Mouse (Mus musculus): ENCODE data around the gene Ralb.
A peak's percentile ranks its signal among the peaks of the same experiment; 100 is the strongest.

The Ralb gene

DNA sequence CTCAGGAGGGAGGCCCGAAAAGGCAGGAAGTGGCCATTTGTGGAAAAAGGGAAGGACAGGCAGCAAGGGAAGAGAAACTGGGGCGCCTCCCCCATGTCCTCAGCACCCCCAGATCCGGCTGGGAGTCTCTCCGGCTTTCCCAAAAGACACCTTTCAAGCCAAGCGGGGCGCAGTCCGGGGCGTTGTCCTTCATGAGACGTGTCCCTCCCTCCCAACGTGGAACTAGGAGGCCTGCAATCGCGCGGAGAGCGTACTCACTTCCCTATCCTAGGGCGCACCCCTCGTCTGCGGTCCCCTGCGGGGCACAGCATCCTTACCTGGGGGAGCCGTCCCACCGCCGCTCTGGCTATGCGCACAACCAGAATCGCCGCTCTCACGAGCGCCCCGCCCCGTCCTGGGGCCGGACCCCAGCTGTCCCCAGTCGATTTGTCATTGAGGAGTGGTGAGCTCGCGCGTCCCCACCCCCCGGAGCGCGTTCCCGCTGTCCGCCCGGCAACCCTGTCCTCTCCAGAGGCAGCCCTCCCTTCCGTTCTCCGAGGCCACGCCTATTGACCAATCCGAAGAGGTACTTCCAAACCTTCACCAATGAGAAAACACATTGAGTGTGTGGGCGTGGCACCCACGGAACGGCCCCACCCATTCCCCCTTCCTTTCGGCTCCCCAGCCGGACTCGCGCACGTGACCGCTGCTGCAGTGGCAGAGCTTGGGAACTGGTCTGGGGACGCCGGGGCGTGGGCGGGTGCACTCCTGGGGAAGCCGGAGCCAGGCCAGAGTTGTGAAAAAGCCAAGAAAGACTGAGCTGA lies at the start of gene Ralb:
Ralb (minus strand) TSS at position 535 of the 803 bp plus-strand sequence.
- peak; percentile 94 to 95 for DNase-seq

GRCm38 (mm10) chr1:119551651-119552050 lies 47.1 kb upstream of the Ralb start:
- DNase-seq: no peak

DNA sequence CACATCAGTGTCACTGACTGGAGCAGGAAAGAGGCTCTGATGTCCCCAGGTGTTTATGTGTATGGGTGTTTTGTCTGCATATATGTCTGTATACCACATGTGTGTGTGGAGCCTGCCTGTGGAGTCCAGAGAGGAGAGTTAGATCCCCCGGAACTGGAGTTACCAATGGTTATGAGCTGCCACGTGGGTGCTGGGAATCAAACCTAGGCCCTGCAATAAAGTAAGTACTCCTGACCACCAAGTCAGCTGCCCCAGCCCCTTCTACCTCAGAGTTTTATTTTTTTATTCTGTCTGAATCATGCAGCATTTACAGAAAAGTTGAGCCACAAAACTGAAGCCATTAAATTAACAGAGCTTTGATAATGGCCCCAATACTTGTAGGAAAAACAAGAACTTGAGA lies 45.5 kb upstream of the Ralb start:
- DNase-seq: no peak

- DNase-seq: no peak
Measured at GRCm38 (mm10) chr1:119549327-119549689, 44.7 kb upstream of the Ralb start.

DNA sequence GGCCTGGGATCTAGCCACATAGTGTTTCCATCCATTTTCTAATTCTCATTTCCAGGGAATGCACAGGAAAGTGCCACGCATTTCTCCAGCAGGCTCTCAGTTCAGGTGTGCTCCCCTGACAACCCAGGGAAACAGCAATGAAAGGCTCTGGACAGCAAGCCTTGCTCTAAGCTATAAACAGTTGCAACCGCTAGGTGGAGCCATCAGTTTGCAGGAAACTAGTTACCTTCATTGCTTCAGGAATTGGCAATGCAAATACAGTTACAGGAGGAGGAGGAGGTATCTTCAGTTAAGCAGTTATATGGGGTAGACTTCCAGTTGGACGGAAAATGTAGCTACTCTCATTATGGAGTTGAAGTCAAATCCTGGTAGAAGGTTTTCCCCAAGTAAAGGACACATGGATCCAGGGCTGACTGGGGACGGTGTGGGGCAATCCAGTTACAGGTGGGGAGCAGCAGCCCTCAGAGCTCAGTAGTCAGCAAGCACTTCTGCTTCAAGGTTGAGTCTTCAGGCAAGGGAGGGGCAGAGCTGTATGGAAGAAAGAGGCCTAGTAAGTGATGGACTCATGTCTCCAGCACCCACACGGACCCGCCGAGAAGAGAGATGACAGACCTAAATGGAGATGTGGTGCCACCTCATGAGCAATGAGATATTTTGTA lies 44.2 kb upstream of the Ralb start:
- DNase-seq: peak; percentile 90 to 95

GRCm38 (mm10) chr1:119546490-119546889 lies 41.9 kb upstream of the Ralb start:
- DNase-seq: no peak

GRCm38 (mm10) chr1:119545671-119546070 lies 41.1 kb upstream of the Ralb start:
- no peak for DNase-seq

DNA sequence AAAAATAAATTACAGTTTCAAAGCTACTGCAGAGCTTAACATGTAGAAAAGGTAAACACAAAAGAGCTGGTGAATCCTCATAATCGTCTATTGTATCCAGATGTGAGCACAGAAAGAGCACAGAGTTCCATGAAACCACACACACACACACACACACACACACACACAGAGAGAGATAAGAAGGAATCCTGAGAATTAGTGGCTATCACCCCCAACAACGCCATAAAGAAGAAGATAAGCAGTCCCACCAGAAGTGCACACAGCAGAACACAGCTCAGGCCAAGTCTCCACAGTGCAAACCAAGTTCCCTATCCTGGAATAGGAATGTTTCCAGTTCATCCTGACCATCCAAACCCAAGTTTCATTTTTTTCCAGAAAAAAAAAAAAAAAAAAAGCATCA lies 40.6 kb upstream of the Ralb start:
- DNase-seq: no peak

- DNase-seq: no peak
Measured at GRCm38 (mm10) chr1:119544611-119545155, 40.1 kb upstream of the Ralb start.

GRCm38 (mm10) chr1:119543316-119543715 lies 38.7 kb upstream of the Ralb start:
- DNase-seq: no peak

DNA sequence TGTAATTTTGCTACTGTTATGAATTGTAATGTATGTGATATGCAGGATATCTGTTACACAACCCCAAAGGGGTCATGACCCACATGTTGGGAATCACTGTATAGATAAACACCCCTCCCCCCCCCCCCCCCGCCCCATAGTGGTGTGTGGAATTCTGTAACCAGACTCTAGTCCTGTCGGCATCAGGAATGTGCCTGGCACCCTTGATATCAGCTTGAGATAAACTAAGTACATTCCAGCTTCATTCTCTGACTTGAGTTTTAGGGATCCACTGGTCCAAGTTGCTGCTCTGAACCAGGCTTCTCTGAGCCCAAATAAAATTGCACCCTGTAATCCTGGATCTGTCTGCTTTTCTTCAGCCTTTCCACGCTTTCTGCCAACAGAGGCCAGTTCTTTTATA lies 37.0 kb upstream of the Ralb start:
- DNase-seq: no peak

GRCm38 (mm10) chr1:119540836-119541557 lies 36.4 kb upstream of the Ralb start:
- DNase-seq: no peak

GRCm38 (mm10) chr1:119539252-119539651 lies 34.7 kb upstream of the Ralb start:
- DNase-seq: no peak

- DNase-seq: no peak
Measured at GRCm38 (mm10) chr1:119537651-119538050, 33.1 kb upstream of the Ralb start.

- no peak for DNase-seq
Measured at GRCm38 (mm10) chr1:119536122-119536521, 31.5 kb upstream of the Ralb start.

DNA sequence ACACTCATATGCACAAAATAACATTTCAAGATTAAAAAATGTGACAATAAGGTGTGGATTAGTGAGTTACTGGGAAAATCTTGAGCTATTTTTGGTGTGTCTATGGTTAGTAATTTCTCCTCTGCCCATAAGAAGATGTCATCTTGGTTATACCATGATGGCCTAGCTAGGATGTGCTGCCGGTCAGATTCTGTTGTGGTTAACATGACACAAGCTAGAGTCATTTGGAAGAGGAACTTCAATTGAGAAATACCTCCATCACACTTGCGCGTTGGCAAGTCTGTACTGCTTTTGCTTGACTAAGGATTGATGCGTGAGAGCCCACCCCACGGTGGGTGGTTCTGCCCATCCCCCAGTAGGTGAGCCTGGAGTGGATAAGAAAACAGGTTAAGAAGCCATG lies 29.7 kb upstream of the Ralb start:
- no peak for DNase-seq

GRCm38 (mm10) chr1:119533093-119533805 lies 28.7 kb upstream of the Ralb start:
- peak; percentile 30 to 37 for DNase-seq

GRCm38 (mm10) chr1:119532165-119532564 lies 27.6 kb upstream of the Ralb start:
- no peak for DNase-seq

DNA sequence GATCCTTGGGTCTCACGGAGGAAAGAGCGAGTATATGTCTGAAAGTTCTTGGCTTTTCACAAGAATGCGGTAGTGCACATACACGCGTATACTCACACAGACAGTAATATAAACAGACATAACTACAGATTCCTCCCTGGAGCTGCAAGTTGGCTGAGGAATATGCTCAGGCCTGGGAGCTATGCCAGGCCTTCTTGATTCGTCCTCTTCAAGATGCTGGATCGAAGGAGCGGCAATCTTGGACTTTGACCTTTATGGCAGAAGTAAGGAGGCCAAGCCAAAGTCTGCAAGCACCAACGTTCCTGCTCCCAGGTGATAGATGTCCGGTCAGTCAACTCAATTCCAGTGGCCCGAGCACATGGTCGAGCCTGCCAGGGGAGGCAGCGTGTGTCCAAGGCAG lies 26.3 kb upstream of the Ralb start:
- no peak for DNase-seq

DNA sequence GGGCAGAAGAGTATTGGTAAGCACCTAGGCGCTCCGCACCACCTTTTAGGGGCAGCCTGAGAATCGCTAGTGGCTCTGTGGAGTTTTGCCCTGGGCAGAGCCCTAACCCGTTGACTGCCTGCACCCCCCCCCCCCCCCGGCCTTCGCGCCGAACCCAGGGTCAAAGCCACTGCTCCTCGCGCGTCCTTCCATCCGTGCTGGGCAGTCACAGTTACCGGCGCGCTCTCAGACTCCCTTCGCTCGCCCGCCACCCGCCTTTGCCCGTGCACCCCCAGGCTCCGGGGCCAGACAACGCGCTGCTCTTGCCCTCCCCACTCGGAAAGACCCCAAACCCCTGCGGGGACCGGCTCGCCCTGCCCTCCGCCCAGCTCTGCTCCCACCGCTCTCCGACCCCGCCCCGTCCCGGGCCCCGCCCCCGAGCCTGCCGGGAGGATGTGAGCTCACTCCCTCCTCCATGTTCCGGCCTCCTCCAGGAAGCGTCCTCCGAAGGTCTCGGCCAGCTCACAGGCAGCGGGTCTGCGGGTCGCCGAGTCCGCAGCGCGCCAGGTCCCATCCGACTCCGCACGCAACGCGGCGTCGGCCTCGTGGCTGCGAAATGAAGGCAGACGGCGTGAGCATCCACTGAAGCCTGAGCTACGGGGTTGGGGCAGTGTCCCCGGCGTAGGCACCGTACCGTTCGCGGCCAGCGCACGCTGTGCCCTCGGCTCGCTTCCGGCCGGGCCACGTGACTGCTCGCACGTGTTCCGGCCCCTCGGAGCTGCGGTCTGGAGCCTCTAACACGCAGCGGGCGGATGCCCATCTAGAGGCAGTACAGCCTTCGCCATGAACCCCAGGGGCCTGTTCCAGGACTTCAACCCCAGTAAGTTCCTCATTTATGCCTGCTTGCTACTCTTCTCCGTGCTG lies 21.3 kb upstream of the Ralb start, which contains the start of gene Tmem185b:
Tmem185b (plus strand) TSS at position 472 of the 903 bp plus-strand sequence.
- DNase-seq: peak; percentile 94 to 96

DNA sequence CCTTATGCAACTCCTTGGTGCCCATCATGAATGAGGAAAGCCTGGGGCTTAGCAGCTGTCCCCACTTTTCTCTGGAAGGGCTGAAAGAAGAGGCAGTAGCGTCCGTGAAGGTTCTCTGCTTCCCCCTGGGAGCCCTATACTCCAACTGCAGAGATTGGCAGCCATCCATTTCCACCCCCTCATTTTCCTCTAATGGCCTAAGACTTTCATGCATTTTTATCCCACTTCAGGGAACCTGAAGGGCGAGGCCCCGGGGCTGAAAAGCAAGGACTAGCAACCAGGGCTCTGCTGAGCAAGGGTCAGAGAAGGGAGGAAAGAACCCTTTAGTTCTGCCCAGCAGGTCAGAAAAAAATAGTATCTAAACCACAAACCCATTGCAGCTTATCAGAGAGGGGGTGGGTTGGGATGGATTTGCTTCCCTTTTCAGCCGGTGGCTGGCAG lies 20.4 kb upstream of the Ralb start:
- DNase-seq: peak; percentile 50 to 61

Data from cerebellum, postnatal 14 days (tissue).